Mouse (Mus musculus) embryonic fibroblast, embryonic 13.5 days (primary cell): ENCODE data around the gene Hist1h1c.

Source experiments
- CTCF ChIP-seq: IDR thresholded peaks from 2 replicates; pipeline ENCODE4 v1.5.1; 2011; ENCODE audit warnings: mild to moderate bottlenecking, control low read depth, low read length, moderate library complexity, borderline replicate concordance; ENCODE audit not compliant: insufficient read depth
- POLR2A ChIP-seq: IDR thresholded peaks from 2 replicates; pipeline ENCODE4 v1.6.1; 2011; ENCODE audit warnings: low read depth, mild to moderate bottlenecking, control low read depth, low read length, moderate library complexity

DNA sequence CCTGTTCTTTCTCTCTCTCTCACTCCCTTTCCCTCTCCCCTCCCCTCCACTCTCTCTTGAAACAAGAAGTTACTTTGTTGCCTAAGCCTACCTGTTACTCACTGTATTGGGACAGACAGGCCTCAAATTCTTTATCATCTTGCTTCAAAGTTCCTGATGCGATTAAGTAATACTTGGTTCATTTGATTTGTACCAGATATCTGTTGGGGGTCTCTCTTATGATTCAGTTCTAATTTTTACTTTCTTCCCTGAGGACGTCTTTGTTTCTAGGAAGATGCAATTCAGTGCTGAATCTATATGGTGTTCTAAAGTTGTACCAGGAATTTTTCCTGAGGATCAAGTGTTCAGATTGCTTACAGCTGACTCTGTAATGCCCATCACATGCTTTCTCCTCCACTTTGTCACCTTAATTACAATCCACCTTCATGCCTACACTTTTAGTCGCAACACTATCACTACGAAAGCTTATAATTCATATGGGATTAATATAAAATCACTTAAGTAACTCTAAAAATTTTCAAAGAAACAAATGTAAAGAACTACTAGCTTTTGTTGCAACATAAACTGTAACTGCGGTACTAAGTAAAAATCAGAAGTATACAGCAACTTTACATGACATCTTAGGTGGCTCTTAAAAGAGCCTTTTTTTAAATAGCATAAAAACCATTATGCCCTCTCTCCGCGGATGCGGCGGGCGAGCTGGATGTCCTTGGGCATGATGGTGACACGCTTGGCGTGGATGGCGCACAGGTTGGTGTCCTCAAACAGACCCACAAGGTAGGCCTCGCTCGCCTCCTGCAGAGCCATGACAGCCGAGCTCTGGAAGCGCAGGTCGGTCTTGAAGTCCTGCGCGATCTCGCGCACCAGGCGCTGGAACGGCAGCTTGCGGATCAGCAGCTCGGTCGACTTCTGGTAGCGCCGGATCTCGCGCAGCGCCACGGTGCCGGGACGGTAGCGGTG lies 6.1 kb downstream of the Hist1h1c start:
- no peak for TF ChIP-seq CTCF
- peak; percentile 76 for TF ChIP-seq POLR2A
